Mouse (Mus musculus) brain, embryonic 14.5 days (tissue): ENCODE results near the gene Adora2b.

Source experiments
- CTCF ChIP-seq: fragments of 200-500 bp; IDR thresholded peaks from 2 replicates; pipeline ENCODE4 v1.5.1; 2012; ENCODE audit warnings: inconsistent platforms, mild to moderate bottlenecking, moderate library complexity, borderline replicate concordance; ENCODE audit not compliant: insufficient read depth, insufficient read length; ENCODE audit errors: extremely low read depth
- POLR2A ChIP-seq: fragments of 200-500 bp; IDR thresholded peaks from 2 replicates; pipeline ENCODE4 v1.6.1; 2012; ENCODE audit warnings: mild to moderate bottlenecking, inconsistent platforms, borderline replicate concordance; ENCODE audit not compliant: poor library complexity, insufficient read depth, insufficient read length, severe bottlenecking; ENCODE audit errors: extremely low read depth

- TF ChIP-seq POLR2A: no peak
- no peak for TF ChIP-seq CTCF
Observed at GRCm38 (mm10) chr11:62213384-62213989, 35.3 kb upstream of the Adora2b start.
